Mouse (Mus musculus) liver, postnatal 0 days (tissue): Measurements from ENCODE around the gene Shank1.

Source experiments
- CTCF ChIP-seq: sonication (generic); IDR thresholded peaks from 2 replicates; pipeline ENCODE4 v1.5.1; 2016; ENCODE audit warnings: antibody characterized with exemption, low read depth
- EP300 ChIP-seq: IDR thresholded peaks from 2 replicates; pipeline ENCODE4 v1.6.1; 2016; ENCODE audit warnings: antibody characterized with exemption, low read depth, mild to moderate bottlenecking

DNA sequence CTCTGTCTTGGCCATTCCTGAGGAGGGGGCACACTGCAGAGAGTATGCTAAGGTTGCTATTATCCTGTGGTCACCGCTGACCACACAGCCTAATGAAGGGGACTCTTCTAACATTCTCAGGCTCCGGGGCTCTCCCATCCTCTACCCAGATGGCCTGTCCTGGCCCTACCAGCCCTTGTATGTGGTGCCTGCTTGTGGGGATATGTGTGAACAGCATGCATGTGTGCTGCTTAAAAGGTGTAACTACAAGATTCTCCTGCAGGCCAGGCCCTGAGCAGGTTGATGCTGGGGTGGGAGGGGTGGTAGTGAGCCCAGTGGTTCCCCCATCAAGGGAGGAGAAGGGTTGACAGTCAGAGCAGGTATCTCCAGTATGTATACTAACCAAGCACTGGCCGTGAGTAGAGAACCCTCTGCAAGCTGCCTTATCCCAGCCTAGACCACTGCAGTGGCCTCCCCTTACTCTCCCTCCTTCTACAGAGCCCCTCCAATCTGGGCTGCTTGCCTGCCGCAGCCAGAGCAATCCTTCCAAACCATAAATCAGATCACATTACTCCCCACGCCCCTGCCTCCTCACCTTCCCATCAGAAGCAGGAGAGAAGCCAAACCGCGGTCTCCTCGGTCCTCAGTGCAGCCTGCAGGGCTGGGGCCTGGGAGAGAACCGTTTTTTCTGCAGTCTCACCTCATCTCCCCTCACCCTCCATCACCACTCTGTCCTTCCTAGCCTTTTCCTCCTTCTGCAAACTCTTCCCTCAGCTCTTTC is 2.6 kb upstream of the Shank1 start:
- TF ChIP-seq CTCF = 0 out of 2 replicates have a peak, but pooled peaks have one; percentile 9
- no peak for TF ChIP-seq EP300
